Mouse (Mus musculus) heart, embryonic 10.5 days (tissue): Measurements from ENCODE around the gene Cryzl1. TPM values are rescaled to one million over a fixed set of nuclear protein-coding genes. Genes with fewer than 3 reads are reported as not detected.

ENCODE experiments used
- DNase-seq: peaks from one replicate; pipeline ENCODE4 v3.0.0-alpha.2; 2017; ENCODE audit warnings: low spot score
- H3K27ac ChIP-seq: fragments of 300-500 bp; sonication (generic); 2 replicates; pipeline ENCODE4 v1.5.1; 2016; ENCODE audit warnings: mild to moderate bottlenecking
- H3K27me3 ChIP-seq: fragments of 300-500 bp; sonication (generic); 2 replicates; pipeline ENCODE4 v1.6.1; 2016; ENCODE audit warnings: mild to moderate bottlenecking; ENCODE audit not compliant: poor library complexity, insufficient read depth, severe bottlenecking
- H3K36me3 ChIP-seq: fragments of 300-500 bp; sonication (generic); 2 replicates; pipeline ENCODE4 v1.6.1; 2016; ENCODE audit warnings: mild to moderate bottlenecking, moderate library complexity
- H3K4me1 ChIP-seq: fragments of 300-500 bp; sonication (generic); 2 replicates; pipeline ENCODE4 v1.6.1; 2016; ENCODE audit warnings: mild to moderate bottlenecking
- H3K4me3 ChIP-seq: fragments of 300-500 bp; sonication (generic); 2 replicates; pipeline ENCODE4 v1.5.1; 2016; ENCODE audit warnings: mild to moderate bottlenecking, moderate library complexity
- H3K9me3 ChIP-seq: fragments of 300-500 bp; sonication (generic); 2 replicates; pipeline ENCODE4 v1.6.1; 2016; ENCODE audit warnings: mild to moderate bottlenecking, moderate library complexity
- WGBS: fragments of 180-500 bp; shearing (Covaris S2); methylation state at CpG from one replicate; pipeline ENCODE4 v1.1.7; 2016; 5-methylcytosine and 5-hydroxymethylcytosine counted together
- polyA plus RNA-seq: library from polyadenylated mRNA; unstranded; fragments of >200 nt; fragmentation: Nextera tagmentation; extraction: Ambion mirVana; gene quantifications from 2 replicates; pipeline ENCODE4 v1.2.1, GENCODE M21; 2016

Gene Cryzl1
- polyA plus RNA-seq, 1 experiment from 2014 or later: 60.3 TPM

- Histone ChIP-seq H3K9me3 (no peaks in the 10 kb centered on the region), H3K36me3 (peaks cover 97% of the 10 kb centered on the region), H3K4me1 (no peaks in the 10 kb centered on the region), H3K27ac (no peak overlapping the region), H3K27me3 (no peaks in the 10 kb centered on the region), H3K4me3 (no peak overlapping the region)
- DNase-seq: no peak
- 93% methylated on average over 16 of the region's 16 CpGs for WGBS
These were observed 66.4 kb downstream of the Cryzl1 start for GRCm38 (mm10) chr16:91662336-91662735.

- Histone ChIP-seq H3K36me3 (peaks cover 98% of the 10 kb centered on the region), H3K27ac (no peak overlapping the region), H3K27me3 (no peaks in the 10 kb centered on the region), H3K9me3 (no peaks in the 10 kb centered on the region), H3K4me3 (no peak overlapping the region), H3K4me1 (no peaks in the 10 kb centered on the region)
- WGBS: 86% methylated on average over 1 of the region's 1 CpGs
- no peak for DNase-seq
These were observed 67.4 kb downstream of the Cryzl1 start for GRCm38 (mm10) chr16:91661397-91661796.

GRCm38 (mm10) chr16:91659798-91660197 is 69.0 kb downstream of the Cryzl1 start:
- H3K27ac ChIP-seq: no peak overlapping the region
- peaks cover 98% of the 10 kb centered on the region for H3K36me3 ChIP-seq
- H3K4me1 ChIP-seq: peaks cover 2% of the 10 kb centered on the region; the same call in 1 of the 2 replicates
- H3K27me3 ChIP-seq: no peaks in the 10 kb centered on the region
- no peaks in the 10 kb centered on the region for H3K9me3 ChIP-seq
- 96% methylated on average over 20 of the region's 20 CpGs for WGBS
- DNase-seq: no peak
- H3K4me3 ChIP-seq: no peak overlapping the region

GRCm38 (mm10) chr16:91658471-91658870 is 70.3 kb downstream of the Cryzl1 start:
- Histone ChIP-seq H3K27me3 (no peaks in the 10 kb centered on the region), H3K36me3 (peaks cover 97% of the 10 kb centered on the region), H3K27ac (no peak overlapping the region), H3K4me3 (no peak overlapping the region), H3K9me3 (no peaks in the 10 kb centered on the region), H3K4me1 (peaks cover 2% of the 10 kb centered on the region; the same call in 1 of the 2 replicates)
- DNase-seq: no peak
- WGBS: 84% methylated on average over 5 of the region's 5 CpGs

GRCm38 (mm10) chr16:91657285-91657684 is 71.5 kb downstream of the Cryzl1 start:
- no peak overlapping the region for H3K27ac ChIP-seq
- 96% methylated on average over 17 of the region's 17 CpGs for WGBS

GRCm38 (mm10) chr16:91655285-91655684 is 73.5 kb downstream of the Cryzl1 start:
- no peak for DNase-seq
- H3K27me3 ChIP-seq: no peaks in the 10 kb centered on the region
- H3K27ac ChIP-seq: no peak overlapping the region
- peaks cover 91% of the 10 kb centered on the region for H3K36me3 ChIP-seq
- H3K9me3 ChIP-seq: no peaks in the 10 kb centered on the region
- no peak overlapping the region for H3K4me3 ChIP-seq
- H3K4me1 ChIP-seq: peaks cover 2% of the 10 kb centered on the region; the same call in 1 of the 2 replicates
- WGBS: 96% methylated on average over 9 of the region's 9 CpGs

More at GRCm38 (mm10) chr16:91657285-91657684, 71.5 kb downstream of the Cryzl1 start:
- peaks cover 2% of the 10 kb centered on the region; the same call in 1 of the 2 replicates for H3K4me1 ChIP-seq
- DNase-seq: no peak
- H3K36me3 ChIP-seq: peaks cover 95% of the 10 kb centered on the region
- H3K4me3 ChIP-seq: no peak overlapping the region
- H3K9me3 ChIP-seq: no peaks in the 10 kb centered on the region
- no peaks in the 10 kb centered on the region for H3K27me3 ChIP-seq

- Histone ChIP-seq H3K4me3 (no peak overlapping the region), H3K4me1 (peaks cover 6% of the 10 kb centered on the region), H3K36me3 (peaks cover 60% of the 10 kb centered on the region), H3K9me3 (no peaks in the 10 kb centered on the region), H3K27me3 (no peaks in the 10 kb centered on the region), H3K27ac (no peak overlapping the region)
- DNase-seq: no peak
- WGBS: 95% methylated on average over 3 of the region's 3 CpGs
These were observed 76.6 kb downstream of the Cryzl1 start for GRCm38 (mm10) chr16:91652191-91652590.

GRCm38 (mm10) chr16:91649781-91650180 is 79.0 kb downstream of the Cryzl1 start:
- Histone ChIP-seq H3K27me3 (no peaks in the 10 kb centered on the region), H3K36me3 (peaks cover 36% of the 10 kb centered on the region), H3K4me3 (0 out of 2 replicates have a peak overlapping the region, but pooled peaks have one; percentile 87), H3K27ac (no peak overlapping the region), H3K4me1 (peaks cover 10% of the 10 kb centered on the region), H3K9me3 (no peaks in the 10 kb centered on the region)
- no peak for DNase-seq

GRCm38 (mm10) chr16:91649246-91649645 is 79.5 kb downstream of the Cryzl1 start:
- no peak overlapping the region for H3K27ac ChIP-seq
- no peaks in the 10 kb centered on the region for H3K9me3 ChIP-seq
- H3K27me3 ChIP-seq: no peaks in the 10 kb centered on the region
- peaks cover 10% of the 10 kb centered on the region for H3K4me1 ChIP-seq
- peak; percentile 50 for DNase-seq
- whole genome bisulfite sequencing: 62% methylated on average over 3 of the region's 3 CpGs
- peak overlapping the region; percentile 87 for H3K4me3 ChIP-seq
- H3K36me3 ChIP-seq: peaks cover 31% of the 10 kb centered on the region

- 0% methylated on average over 25 of the region's 25 CpGs for WGBS
- Histone ChIP-seq H3K9me3 (no peaks in the 10 kb centered on the region), H3K27ac (peak overlapping the region; percentile 99), H3K36me3 (peaks cover 24% of the 10 kb centered on the region), H3K4me3 (peak overlapping the region; percentile 87), H3K4me1 (peaks cover 10% of the 10 kb centered on the region), H3K27me3 (no peaks in the 10 kb centered on the region)
- DNase-seq: peak; percentile 89
These were observed 80.6 kb downstream of the Cryzl1 start for GRCm38 (mm10) chr16:91648220-91648550.

GRCm38 (mm10) chr16:91647461-91648219 is 81.1 kb downstream of the Cryzl1 start, which contains the start of gene Son:
Gene Son, plus strand, starts transcription at chr16:91647506.
- WGBS: under 1% methylated on average over 70 of the region's 70 CpGs
- Histone ChIP-seq H3K36me3 (peaks cover 26% of the 10 kb centered on the region), H3K4me1 (peaks cover 10% of the 10 kb centered on the region), H3K4me3 (peak within 1 kb of the TSS; percentile 87), H3K9me3 (no peaks in the 10 kb centered on the region), H3K27ac (peak within 1 kb of the TSS; percentile 99), H3K27me3 (no peaks in the 10 kb centered on the region)
- DNase-seq: peak; percentile 98

GRCm38 (mm10) chr16:91646681-91647419 is 81.9 kb downstream of the Cryzl1 start, which contains the start of gene Gart:
Gene Gart, minus strand, starts transcription at chr16:91646952.
- DNase-seq: peak; percentile 97
- peaks cover 10% of the 10 kb centered on the region for H3K4me1 ChIP-seq
- H3K4me3 ChIP-seq: peak within 1 kb of the TSS; percentile 87
- no peaks in the 10 kb centered on the region for H3K9me3 ChIP-seq
- H3K27ac ChIP-seq: peak within 1 kb of the TSS; percentile 99
- no peaks in the 10 kb centered on the region for H3K27me3 ChIP-seq
- WGBS: under 1% methylated on average over 59 of the region's 59 CpGs
- peaks cover 26% of the 10 kb centered on the region for H3K36me3 ChIP-seq

GRCm38 (mm10) chr16:91645995-91646602 is 82.7 kb downstream of the Cryzl1 start:
- H3K36me3 ChIP-seq: peaks cover 26% of the 10 kb centered on the region
- peaks cover 10% of the 10 kb centered on the region for H3K4me1 ChIP-seq
- H3K27ac ChIP-seq: peak overlapping the region; percentile 99
- no peaks in the 10 kb centered on the region for H3K27me3 ChIP-seq
- peak overlapping the region; percentile 87 for H3K4me3 ChIP-seq
- whole genome bisulfite sequencing: 2% methylated on average over 11 of the region's 11 CpGs
- peak; percentile 76 for DNase-seq
- no peaks in the 10 kb centered on the region for H3K9me3 ChIP-seq
